Mouse (Mus musculus): ENCODE measurements at regions not wholly inside any gene's neighbourhood (a gene's known extent, or its start where the extent isn't known, plus 50 kb on each side); places are given as distances from the start of the nearest gene placed in this dataset.

- ATAC-seq, result no peak
These were observed 151.4 kb upstream of the Eomes start for GRCm38 (mm10) chr9:118326656-118327055.

DNA sequence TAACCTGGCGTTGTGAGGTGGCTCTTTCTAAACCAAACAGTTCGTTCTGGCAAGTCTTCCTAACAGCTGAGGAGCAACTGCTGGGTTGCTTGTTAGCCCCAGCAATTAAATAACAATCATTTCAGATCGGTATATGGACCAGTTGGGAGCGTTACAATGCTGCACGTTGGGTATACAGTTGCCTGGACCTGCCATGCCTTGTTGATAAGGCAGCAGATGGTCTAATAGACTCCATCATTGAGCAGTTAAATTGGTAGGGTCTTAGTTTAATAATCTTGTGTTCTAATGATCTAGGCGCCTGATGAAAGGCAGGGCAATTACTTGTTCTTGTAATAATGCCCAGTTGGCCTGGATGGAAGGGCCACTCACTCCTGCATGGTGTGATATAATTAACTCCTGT, 150.1 kb upstream of the Eomes start:
- ATAC-seq, result no peak

DNA sequence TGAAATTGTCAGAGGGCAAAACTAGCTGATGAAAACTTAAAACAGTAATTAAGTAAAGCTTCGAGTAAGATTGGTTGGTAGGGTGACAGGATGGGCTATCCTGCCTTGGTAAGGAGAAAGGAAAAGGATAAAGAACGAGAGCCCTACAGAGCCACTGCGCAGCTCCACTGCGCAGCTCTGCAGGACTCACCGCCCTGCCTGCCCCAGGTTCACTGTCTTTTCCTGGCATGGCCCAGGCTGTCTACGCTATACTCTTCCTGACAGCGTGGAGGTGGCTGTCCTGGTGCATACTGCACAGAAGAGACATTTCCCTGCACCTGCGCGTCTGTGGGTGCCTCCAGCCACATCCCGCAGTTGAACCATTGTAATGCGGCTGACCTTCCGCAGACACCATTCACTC, 136.6 kb upstream of the Eomes start:
- no peak for ATAC-seq

- ATAC-seq, result no peak
These were observed 123.1 kb upstream of the Eomes start for GRCm38 (mm10) chr9:118354911-118355310.

GRCm38 (mm10) chr9:118357406-118357805, 120.6 kb upstream of the Eomes start:
- no peak for ATAC-seq

DNA sequence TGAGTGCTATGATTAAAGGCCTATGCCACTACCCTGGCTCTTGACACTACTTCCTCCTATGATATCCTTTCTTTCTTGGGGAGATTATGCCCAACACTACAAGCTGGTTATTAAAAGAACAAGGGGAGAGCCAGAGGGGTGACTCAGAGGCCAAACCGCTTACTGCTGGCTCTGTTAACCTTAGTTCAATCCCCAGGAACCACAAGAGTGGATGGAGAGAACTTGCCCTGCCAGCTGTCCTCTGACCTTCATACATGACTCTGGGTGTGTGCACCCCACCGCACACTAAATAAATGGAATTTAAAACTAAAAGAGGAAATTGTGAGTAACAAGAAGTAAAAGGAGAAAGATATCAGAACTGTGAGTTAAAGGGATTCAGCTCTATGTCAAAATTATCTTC, 114.1 kb upstream of the Eomes start:
- no peak for ATAC-seq

- ATAC-seq, result no peak
These were observed 112.6 kb upstream of the Eomes start for GRCm38 (mm10) chr9:118365431-118365830.

- no peak for ATAC-seq
These were observed 110.7 kb upstream of the Eomes start for GRCm38 (mm10) chr9:118367314-118367713.

GRCm38 (mm10) chr9:118370581-118370980, 107.4 kb upstream of the Eomes start:
- ATAC-seq, result no peak

DNA sequence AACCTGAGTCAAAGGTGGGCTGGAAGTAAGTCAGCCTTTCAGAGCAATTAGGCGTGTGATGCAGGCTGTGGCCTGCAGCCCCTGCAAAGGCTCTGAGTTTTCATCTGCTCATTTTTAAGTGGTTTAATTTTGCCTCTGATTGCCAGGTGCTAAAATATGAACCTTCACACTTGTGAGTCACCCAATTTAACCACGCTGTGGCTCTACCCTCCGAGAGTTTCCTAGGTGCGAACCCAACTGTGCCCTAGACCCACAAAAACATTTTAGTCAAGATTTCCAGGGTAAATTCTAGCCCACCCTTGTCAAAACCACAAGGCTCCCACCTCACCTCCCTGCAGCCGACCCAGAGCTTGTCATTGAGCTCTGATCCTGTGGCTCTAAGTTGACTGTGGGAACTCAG, 103.3 kb upstream of the Eomes start:
- no peak for ATAC-seq

DNA sequence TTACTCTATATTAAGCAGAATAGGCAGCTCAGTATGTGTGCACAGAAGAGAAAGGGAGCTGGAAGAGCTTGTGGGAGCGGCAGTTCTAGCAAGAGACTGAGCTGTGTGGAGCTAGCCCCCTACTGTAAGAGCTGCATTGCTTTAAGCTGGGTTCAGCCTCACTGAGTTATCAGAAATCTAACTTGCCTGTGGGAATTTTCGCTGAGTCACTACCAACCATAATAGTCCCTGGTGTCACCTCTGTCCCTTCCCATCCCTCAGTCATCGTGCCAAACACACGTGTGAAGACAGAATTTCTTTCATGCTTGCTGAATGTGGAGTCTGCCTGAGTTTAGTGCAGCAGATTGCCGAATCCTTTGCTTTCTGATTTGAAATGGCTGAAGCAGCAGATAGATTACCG, 99.0 kb upstream of the Eomes start:
- ATAC-seq, result no peak

DNA sequence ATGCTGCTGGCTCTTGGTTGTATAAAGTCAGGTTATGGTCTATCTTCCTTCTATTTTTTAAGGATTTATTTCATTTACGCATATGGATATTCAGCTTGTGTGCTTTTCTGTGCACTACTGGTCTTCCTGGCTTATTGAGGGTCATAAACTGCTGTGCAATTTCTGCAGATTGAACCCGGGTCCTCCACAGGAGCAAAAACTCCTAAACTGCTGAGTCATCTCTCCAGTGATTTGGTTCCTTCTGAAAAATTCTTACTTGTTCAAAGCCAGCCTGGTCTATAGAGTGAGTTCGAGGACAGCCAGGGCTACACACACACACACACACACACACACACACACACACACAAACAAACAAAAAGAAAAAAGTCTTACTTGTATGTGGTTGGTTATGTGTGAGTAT, 95.5 kb upstream of the Eomes start:
- no peak for ATAC-seq

DNA sequence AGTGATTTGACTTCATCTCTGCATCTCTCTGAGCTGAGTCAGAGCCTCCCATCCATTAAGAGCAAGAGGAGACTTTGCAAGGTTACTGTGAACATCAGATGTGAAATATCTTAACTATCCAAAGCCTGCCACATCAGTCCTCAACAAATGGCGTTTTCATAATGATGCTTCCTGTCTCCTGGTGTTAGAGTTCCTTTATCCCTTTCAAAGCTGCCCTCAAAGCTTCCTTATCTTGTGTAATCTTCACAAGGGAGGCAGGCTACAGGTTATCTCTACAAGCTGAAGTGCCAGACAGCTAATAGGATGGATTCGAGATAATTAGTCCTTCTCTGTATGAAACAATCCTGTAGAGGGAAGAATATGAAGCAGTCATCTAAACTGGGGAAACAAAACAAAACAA, 93.4 kb upstream of the Eomes start:
- no peak for ATAC-seq

DNA sequence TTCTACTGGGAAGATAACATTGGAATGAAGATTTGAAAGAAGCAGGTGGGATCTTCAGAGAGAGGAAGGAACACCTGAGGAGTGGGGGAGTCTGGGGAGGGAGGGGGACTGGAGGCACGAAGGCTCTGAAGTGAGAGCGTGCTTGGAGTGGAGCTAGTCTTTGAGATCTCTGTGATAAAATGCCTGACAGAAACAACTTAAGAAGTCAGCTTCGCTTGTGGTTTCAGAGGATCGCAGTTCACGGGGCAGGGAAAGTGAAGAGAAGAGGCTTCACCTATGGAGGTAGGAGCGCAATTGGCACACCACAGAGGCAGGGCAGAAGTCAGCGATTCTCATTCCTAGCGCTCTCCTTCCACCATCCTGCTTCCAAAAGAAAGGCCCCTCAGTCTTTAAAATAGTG, 90.4 kb upstream of the Eomes start:
- no peak for ATAC-seq

DNA sequence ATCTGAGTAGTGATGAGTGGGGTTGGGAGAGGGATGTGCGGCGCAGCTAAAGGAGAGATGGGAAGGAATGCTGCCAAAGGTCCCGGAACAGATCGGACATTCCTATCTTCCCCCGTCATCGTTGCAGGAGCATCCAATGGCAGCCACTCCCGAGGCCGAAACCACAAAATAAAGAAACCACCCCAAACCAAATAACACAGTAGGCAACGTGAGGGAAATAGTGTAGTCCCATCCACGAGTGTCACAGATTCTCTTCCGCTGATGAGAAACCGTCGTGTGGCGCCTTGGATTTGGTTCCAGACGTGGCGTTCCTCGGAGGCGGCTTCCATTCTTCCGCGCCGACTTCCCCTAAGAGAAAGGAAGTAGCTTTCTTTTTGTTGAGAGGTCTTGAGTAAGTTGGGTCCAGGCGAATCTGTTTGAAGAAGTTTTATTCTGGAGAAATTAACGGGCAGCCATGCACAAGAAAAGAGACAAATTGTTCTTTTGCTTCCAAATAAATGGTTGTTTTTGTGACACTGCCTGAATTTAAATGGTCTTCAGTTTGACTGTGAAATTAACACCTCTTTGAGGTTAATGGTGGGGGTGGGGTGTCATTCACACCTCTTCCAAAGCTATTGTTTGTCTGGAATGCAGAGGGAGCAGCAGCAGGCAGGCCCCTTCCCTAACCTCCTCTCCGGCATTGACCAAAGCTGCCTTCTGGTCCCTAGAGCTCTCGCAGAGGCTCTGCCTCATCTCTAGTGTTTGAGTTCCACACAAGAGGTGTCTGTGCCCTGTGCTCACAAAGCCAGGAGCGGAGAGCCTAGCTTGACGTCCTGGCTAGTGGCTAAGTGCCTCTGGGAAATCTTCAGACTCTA, 88.3 kb upstream of the Eomes start:
- no peak for ATAC-seq

DNA sequence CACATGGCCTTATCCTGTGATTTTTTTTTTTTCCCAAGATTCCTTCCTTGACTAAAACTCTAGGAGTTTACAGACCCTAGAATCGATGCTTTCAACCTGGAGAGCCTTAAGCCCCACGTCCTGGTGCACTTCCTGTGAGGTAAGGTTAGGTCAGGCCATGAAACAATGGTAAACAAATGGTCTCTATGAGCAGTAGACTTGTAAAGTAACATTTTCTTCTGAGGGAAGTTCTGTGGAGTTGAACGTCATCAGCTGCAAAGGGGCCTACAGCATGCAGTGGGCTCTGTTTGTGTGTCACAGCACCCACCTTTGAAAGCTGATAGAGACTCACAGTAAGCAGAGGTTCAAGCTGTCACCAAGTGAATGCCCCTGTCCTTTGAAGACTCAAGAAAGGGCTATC, 87.3 kb upstream of the Eomes start:
- peak; percentile 38 for ATAC-seq

DNA sequence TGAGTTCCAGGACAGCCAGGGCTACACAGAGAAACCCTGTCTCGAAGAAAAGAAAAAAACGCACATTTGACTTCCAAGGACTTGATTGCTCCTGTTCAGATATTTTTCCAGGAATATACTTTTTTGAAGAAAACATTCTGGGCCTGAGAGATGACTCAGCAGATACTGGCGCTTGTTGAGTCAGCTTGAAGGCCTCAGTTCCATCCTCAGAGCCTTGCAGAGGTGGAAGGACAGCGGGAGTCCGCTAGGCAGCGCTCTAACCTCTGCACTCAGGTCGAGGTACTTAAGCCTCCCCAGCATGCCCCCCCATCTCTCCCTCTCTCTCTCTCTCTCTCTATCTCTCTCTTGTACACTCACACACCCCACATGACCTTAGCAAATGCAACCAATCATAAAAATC, 86.3 kb upstream of the Eomes start:
- ATAC-seq, result no peak

GRCm38 (mm10) chr9:118392796-118393195, 85.2 kb upstream of the Eomes start:
- peak; percentile 29 for ATAC-seq

DNA sequence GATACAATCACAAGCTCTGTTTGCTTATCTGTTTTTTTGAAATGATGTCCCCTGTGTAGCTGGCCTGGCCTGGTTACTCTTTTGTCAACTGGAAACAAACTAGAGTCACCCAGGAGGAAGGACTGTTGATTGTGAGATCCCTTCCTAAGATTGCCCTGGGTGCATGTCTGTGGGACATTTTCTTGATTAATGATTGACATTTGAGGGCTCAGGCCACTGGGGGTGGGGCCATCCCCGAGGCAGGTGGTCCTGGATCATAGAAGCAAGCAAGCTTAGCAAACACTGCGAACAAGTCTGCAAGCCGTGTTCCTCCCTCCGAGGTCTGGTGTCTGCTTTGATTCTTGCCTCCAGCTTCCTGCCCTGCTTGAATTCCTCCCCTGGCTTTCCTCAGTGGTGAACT, 84.4 kb upstream of the Eomes start:
- ATAC-seq, result no peak

- ATAC-seq, result peak; percentile 60
These were observed 81.5 kb upstream of the Eomes start for GRCm38 (mm10) chr9:118396425-118397053.

GRCm38 (mm10) chr9:118400520-118400919, 77.5 kb upstream of the Eomes start:
- ATAC-seq, result no peak

- ATAC-seq, result no peak
These were observed 76.8 kb upstream of the Eomes start for GRCm38 (mm10) chr9:118401170-118401569.

- ATAC-seq, result no peak
These were observed 73.1 kb upstream of the Eomes start for GRCm38 (mm10) chr9:118404867-118405266.

DNA sequence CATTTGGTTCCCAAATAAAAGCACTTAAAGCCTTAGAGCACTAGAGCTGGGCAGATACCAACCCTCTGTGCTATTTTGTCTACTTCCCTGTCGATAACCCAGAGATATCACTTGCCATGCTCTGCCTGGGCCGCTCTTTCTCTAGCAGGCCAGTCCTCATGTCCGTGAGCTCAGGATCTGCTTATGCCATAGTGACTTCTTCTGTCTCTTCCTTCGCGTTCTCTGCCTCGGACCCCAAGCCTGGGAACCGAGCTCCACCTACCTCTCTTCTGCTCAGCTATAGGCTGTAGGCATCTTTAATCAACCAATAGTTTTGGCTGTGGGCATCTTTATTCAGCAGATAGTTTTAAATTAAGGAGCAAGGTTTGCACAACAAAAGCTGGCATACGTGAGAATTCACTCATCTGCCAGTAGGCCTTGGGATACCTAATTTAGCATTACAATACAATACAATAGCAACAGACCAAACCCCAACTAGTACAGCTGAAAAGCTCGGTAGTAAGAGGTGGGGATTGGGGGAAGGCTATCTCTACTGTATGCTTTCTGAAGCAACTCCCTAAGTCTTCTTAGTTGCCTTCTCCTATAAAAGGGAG, 72.0 kb upstream of the Eomes start:
- ATAC-seq, result no peak
